Mouse (Mus musculus): ENCODE results near the gene Atl3.

The Atl3 gene

DNA sequence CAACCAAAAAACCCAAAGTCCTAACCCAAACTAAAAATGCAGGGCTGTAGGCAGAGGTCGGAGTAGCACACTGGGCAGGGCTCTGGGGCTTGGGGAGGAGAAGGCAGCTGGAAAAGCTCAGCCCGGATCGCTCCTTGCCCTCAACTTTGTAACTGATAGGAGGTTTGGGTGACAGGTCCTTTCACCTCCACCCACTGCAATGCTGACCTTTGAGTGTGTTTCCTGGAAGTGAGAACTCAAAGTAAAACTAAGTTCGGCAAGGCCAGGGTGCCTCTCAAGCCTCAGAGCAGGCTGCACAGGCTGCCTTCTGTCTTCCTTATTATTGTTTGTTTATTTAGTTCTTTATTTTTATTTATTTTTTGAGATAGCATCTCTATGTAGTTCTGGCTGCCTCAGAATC lies 66.1 kb downstream of the Atl3 start:
- no peak for DNase-seq (ENCODE audit: low spot score)

DNA sequence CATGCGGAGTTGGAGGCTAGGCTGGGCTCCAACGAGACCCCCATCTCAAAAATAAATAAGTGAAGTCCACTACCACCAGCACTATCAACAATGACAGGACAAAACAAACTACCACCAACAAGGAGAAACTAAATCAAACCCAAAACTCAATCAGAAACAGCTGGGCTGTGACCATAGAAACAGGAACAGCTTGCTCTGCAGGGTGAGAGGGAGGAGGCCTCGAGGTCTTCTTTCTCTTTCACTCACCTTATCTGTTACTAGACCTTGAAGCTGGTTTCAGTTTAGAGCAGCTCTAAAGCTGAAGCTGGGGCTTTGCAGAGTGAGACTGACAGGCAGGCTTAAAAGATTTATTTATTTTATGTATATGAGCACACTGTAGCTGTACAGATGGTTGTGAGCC lies 67.6 kb downstream of the Atl3 start:
- DNase-seq (ENCODE audit: low spot score): no peak

DNA sequence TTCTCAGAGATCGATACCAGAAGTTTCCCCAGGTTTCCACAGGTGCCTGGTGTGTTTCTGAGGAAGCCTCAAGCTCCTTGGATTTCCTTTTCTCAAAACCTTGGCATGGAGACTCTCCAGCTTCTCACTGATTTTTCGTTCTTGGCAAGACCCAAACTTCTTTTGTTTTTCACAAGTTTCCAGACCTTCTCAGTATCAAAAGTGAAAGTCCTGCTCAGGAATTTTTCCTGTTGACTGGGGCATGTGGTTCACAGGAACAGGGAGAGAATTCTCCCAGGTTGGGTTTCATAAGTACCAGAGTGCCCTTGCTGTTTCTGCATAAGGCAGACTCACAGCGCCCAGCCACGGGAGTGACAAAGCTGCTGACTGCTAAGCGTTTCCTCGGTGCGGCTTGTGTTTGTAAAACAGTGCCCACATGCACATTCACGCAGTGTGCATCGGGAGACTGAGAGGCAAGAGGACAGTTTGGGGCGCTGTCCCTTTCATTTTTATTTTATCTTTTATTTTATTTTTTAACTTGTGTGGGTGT lies 68.8 kb downstream of the Atl3 start:
- no peak for DNase-seq (ENCODE audit: low spot score)

DNA sequence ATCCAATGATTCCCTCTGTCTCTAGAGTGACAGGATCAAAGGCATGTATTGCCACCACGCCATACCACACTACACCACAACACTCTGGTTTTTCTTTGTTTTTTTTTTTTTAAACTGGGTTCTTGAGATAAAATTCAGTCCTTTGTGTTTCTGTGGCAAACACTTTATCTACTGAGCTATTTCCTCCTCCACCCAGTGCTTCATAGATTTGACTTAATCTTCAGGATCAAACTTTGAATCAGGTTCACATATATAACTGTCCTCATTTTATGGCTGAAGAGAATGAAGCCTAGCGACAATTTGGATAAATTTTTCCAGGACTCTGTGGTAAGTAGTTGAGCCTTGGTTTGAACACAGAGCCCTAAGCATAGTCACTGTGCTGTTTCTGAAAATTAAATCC lies 69.8 kb downstream of the Atl3 start:
- DNase-seq (ENCODE audit: low spot score): no peak

DNA sequence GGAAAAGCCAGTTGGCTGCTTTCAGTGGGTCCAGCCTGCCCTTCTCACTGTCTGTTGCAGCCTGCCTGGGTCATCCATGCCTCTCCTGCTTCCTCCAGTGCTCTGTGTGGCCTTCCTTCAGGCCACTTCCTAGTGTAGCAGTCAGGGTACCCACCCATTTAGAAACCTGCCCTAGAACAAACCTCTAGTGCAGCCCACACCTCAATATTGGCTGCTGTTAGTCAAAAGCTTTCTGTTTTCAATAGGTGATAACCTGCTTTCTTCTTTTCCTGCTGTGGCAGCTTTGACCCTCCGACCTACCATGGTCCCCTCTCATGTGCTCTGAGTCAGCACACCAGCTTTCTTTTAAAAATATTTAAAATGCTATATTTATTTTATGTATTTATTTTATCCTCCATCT lies 70.6 kb downstream of the Atl3 start:
- no peak for DNase-seq (ENCODE audit: low spot score)

DNA sequence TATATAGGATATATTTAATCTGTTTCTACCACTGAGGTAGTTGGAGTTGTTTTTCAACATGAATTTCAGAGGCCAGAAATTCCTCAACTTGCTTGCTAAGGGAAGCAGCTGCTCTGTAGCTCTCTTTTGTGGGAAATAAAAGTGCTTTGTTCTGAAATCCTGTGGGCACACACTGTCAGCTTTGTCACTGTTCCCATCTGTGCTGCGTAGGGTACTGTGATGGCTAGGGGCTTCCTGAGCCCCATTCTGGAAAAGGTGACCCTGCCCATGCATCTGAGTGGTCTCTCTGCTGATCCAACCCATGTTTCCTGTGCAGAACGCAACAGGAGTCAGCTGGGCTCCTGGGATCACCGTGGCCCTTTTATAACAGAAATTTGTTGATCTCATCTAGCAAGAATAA lies 73.0 kb downstream of the Atl3 start:
- DNase-seq (ENCODE audit: low spot score): no peak

DNA sequence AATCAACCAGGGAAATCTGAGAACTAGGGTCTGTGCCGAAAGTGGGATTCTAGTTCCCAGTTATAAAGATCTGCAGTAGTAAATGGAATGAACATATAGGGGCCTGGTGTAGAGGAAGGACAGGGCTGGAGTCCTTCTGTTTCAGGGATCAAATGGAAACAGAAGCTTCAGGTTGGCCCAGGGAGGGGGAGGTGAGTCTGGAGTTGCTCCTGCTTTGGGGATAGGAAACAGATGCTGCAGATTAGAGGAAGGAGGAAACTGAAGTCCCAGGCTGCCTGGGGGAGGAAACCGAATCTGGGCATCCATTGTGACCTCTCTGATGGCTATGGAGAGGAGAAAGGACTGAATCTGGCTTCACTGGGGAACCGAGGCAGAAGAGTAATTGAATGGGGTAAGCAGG lies 74.5 kb downstream of the Atl3 start:
- no peak for DNase-seq (ENCODE audit: low spot score)

DNA sequence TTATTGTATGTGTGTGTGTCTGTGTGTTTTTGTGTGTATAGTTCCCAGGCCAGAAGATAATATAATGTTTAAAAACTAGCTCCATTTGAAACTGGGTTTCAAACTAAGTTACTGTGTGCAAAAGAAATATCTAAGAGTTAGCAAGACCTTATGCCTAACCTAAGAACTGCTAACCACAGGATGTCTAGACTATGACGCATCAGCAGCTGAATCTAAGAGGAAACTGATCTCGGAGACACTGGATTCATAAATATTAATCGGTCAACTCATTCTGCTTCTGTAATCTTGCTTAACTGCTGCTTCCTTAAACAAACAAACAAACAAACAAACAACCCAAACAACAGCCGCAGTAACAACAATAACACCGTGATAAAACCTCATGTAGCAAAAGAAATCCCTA lies 75.8 kb downstream of the Atl3 start:
- no peak for DNase-seq (ENCODE audit: low spot score)

DNA sequence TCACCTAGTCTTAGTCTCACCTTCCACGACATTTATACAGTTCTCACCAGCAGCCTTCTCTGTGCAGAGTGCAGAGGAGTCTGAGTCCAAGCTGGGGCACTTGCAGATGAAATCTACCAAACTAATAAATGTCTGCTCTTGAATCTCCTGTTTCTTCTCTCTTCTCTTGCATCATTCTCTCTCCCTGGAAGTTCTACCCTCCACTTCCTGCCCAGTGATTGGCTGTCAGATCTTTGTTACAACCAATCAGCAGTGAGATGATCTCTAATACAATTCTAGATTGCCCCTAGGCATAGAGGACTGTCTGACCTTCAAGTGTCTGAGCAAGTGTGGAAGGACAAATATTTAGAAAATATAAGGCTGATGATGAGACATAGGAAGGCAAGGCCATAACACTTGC lies 82.3 kb downstream of the Atl3 start:
- no peak for DNase-seq (ENCODE audit: low spot score)

DNA sequence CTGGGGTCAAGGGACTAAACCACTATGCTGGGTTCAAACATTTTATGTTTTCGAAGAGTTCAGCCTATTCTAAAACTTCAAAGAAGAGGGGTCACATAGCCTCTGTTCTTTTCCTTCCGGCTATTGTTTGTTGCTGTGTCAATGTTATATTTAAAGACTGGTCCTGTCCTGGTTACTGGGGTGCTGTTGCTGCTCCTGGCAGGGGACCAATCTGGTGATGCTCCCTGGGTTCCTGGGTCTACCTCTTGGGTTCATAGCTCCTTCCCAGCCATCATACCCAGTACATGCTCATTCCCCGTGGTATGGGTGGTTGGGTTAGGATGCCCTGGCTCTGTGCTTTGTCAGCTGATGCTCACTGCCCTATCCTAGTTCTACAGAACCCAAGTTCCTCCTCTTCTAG lies 83.9 kb downstream of the Atl3 start:
- DNase-seq (ENCODE audit: low spot score): no peak

DNA sequence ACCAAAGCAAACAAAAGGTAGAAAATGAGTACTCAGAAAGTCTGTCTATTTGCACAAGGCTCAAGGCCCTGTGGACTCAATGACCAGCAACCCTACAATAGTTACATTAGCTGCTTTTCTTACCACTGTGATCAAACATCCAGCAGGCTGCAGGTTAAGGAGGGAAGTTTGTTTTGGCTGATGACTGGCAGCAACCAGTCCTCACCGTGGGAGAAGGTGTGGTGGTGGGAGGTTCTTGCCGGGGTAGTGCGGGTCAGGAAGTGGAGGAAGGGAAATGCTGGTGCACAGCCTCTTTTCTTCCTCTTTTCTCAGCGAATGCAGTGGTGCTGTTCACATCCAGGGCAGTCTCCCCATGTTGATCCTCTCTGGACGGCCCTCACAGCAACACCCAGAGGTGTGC lies 87.2 kb downstream of the Atl3 start:
- no peak for DNase-seq (ENCODE audit: low spot score)

DNA sequence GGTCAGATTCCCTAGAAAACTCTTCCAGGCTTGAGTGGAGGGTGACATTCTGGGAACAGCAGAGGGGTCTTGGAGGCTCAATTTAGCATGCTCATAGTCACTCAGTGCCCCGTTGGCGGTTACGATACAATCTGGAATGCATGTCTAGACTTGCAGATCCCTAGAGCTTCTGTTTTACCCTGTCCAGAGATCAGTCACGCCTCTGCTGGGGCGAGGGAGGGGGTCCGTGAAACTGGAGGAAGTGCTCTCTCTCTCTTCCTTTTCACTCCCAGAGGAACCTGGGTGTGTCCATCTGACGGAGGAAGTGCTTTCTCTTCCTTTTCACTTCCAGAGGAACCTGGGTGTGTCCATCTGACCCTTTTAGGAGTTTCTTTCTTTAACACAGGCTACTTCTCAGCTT lies 89.3 kb downstream of the Atl3 start:
- DNase-seq (ENCODE audit: low spot score): no peak

DNA sequence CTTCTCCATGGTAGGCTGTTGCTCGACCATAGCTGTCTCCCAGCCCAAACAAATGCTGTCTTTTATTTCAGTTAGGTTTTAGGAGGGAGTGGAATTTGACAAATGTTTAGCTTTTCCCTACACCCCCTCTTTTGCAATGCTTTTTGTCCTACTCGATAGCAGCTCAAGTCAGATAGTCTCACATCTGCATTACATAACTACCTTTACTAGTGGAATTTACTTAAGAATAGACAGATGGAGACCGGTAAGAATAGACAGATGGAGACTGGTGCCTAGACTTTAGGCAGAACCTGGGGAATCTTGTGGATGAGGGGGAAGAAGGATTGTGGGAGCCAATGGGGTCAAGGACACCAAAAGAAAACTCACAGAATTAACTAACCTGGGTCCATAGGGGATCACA lies 89.8 kb downstream of the Atl3 start:
- no peak for DNase-seq (ENCODE audit: low spot score)

DNA sequence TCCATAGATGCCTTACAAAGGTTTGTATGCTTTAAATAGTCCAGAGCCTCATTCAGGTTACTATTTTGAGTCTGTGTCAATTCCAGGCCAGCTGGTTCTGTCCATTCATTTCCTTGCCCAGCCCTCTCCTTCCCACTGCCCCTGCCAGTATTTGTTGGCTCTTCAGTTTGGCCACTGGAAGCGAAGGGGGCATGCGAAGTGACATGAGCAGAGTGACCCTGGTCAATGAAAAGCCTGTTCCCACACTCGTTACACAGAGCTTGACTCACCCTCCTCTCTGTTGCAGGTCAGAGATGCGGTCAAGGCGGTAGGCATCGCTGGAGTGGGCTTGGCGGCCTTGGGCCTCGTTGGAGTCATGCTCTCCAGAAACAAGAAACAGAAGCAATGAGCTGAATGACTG lies 91.4 kb downstream of the Atl3 start:
- DNase-seq (ENCODE audit: low spot score): no peak

DNA sequence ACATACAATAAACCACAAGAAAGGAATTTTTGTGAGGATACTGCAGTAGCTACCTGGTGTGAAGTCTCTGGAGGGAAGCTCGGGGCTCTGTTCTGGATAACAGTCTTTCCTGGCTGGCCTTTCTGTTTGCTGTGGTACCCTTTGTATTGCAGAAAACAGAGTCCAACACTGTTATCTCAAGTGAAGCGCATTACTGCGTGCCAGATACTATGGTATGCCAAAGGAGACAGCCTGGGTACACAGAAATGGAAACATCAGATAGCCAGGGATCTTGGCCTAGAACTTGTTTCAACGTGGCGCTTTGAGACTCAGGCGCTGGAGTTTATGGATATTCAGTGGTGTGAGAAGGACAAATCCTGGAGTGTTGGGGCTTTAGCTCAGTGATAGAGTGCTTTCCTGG lies 91.9 kb downstream of the Atl3 start:
- no peak for DNase-seq (ENCODE audit: low spot score)

All from MN1 (cell line).